Mouse (Mus musculus): Measurements from ENCODE around the gene Rangap1. TPM values are rescaled to one million over a fixed set of nuclear protein-coding genes. Genes with fewer than 3 reads are reported as not detected.

The Rangap1 gene
- polyA plus RNA-seq, 1 experiment from 2014 or later = 17.9 TPM

DNA sequence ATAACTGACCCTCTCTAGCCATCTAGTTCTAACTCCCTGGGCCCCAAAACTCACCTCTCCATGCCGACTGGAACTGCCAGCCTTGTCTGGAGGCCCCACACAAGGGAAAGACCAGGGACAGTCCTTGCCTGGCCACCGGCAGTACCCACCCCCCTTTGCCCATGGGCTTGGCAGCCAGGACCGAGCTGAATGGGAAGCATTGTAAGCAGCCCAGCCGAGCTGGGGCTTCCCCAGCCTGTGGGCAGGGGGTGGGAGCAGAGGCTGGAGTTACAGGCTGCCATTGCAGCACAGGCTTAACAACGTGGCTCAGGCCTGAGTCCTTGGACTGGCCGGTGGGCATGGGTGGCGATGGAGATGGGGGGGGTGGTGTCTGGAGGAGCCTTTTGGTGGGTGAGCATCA is 48.2 kb downstream of the Rangap1 start, which contains the start of gene Chadl:
Gene Chadl, minus strand, starts transcription at position 113 of the 400 bp plus-strand sequence.
- WGBS = 57% methylated on average over 7 of the region's 7 CpGs
- DNase-seq (ENCODE audit: low spot score) = no peak
- H3K27me3 ChIP-seq (replicated peaks; ENCODE audit: insufficient read depth, low read length) = peaks cover 16% of the 10 kb centered on the region; the same call in 1 of the 2 replicates
- no peak within 1 kb of the TSS for H3K4me2 ChIP-seq (replicated peaks; ENCODE audit: low read depth, low read length)
- no peaks in the 10 kb centered on the region for H3K36me3 ChIP-seq (ENCODE audit: insufficient read depth, low read length)
- no peak within 1 kb of the TSS for H3K27ac ChIP-seq (ENCODE audit: low read length)
- no peaks in the 10 kb centered on the region for H3K9me3 ChIP-seq (ENCODE audit: low read length)
- TF ChIP-seq EP300 (IDR thresholded peaks at IDR 0.05) (no peak), CTCF (IDR thresholded peaks at IDR 0.05) (no peak)
- H3K9ac ChIP-seq (replicated peaks; ENCODE audit: low read depth) = no peak within 1 kb of the TSS
- no peak for ATAC-seq
- H3K4me1 ChIP-seq (ENCODE audit: insufficient read depth, low read depth, low read length) = no peaks in the 10 kb centered on the region; the same call in 1 of the 2 replicates
- no peak within 1 kb of the TSS for H3K4me3 ChIP-seq (ENCODE audit: low read depth, low read length)

DNA sequence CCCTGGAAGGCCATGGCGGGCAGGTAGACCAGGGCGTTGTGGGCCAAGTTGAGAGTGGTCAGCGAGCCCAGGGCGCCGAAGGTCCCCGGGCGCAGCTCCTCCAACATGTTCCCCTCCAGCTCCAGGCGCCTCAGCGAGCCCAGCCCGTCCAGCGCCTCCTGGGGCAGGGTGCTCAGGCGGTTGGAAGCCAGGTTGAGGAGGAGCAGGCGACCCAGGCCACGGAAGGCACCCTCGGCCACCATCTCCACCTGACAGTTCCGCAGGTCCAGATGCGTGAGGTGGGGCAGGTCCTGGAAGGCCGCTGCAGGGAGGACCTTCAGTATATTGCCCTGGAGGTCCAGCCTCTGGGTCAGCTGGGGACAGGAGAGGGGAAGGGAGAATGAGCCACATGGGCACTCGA is 50.4 kb downstream of the Rangap1 start:
- WGBS = 26% methylated on average over 16 of the region's 19 CpGs
- H3K4me1 ChIP-seq (ENCODE audit: insufficient read depth, low read depth, low read length) = no peaks in the 10 kb centered on the region; the same call in 1 of the 2 replicates
- no peak overlapping the region for H3K27ac ChIP-seq (ENCODE audit: low read length)
- no peak for ATAC-seq
- no peaks in the 10 kb centered on the region for H3K9me3 ChIP-seq (ENCODE audit: low read length)
- peaks cover 19% of the 10 kb centered on the region; the same call in 1 of the 2 replicates for H3K27me3 ChIP-seq (replicated peaks; ENCODE audit: insufficient read depth, low read length)
- peak overlapping the region; percentile 39; the same call in 1 of the 2 replicates for H3K9ac ChIP-seq (replicated peaks; ENCODE audit: low read depth)
- H3K4me3 ChIP-seq (ENCODE audit: low read depth, low read length) = peak overlapping the region; percentile 47
- peak overlapping the region; percentile 98 for H3K4me2 ChIP-seq (replicated peaks; ENCODE audit: low read depth, low read length)
- DNase-seq (ENCODE audit: low spot score) = no peak
- TF ChIP-seq CTCF (IDR thresholded peaks at IDR 0.05) = no peak
- TF ChIP-seq EP300 (IDR thresholded peaks at IDR 0.05) = no peak
- H3K36me3 ChIP-seq (ENCODE audit: insufficient read depth, low read length) = no peaks in the 10 kb centered on the region

DNA sequence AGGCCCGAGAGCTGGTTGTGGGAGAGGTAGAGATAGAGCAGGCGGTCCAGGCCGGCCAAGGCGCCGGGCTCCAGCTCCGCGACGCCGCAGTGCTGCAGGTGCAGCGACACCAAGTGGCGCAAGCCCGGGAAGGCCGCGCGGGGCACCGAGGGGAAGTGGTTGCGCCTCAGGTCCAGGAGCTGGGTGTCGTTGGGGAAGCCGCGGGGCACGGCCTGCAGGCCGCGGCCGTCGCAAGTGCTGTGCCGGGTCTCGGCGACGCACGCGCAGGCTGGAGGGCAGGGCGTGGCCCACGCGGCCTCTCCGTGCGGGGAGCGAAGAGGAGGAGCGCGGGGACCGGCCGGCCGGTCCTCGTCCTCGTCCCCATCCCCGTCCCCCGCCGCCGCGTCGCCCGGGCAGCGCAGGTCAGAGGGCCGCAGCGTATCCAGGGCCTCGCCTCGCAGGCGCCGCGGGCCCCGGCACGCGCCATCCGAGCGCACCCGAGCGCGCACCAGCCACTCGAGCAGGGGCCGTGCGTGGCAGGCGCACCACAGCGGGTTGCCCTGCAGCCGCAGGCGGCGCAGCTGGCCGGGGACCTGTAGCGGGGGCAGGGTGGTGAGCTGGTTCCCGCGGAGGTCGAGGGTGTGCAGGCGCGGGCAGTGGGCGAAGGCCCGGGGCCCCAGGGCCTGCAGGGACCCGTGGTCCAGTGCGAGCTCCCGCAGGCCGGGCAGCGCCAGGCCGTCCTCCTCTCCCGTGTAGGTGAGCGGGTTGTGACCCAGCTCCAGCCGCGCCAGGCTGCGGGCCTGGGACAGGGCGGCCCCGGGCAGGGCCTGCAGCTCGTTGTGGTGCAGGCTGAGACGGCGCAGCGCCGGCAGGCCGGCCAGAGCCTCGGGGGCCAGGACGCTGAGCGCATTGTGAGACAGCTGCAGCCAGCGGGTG is 51.1 kb downstream of the Rangap1 start:
- Histone ChIP-seq H3K9me3 (ENCODE audit: low read length) (no peaks in the 10 kb centered on the region), H3K4me3 (ENCODE audit: low read depth, low read length) (peak overlapping the region; percentile 47), H3K9ac (replicated peaks; ENCODE audit: low read depth) (peak overlapping the region; percentile 39; the same call in 1 of the 2 replicates), H3K4me2 (replicated peaks; ENCODE audit: low read depth, low read length) (peak overlapping the region; percentile 98), H3K27ac (ENCODE audit: low read length) (no peak overlapping the region), H3K4me1 (ENCODE audit: insufficient read depth, low read depth, low read length) (no peaks in the 10 kb centered on the region; the same call in 1 of the 2 replicates), H3K27me3 (replicated peaks; ENCODE audit: insufficient read depth, low read length) (peaks cover 19% of the 10 kb centered on the region; the same call in 1 of the 2 replicates), H3K36me3 (ENCODE audit: insufficient read depth, low read length) (no peaks in the 10 kb centered on the region)
- peak; percentile 85 for DNase-seq (ENCODE audit: low spot score)
- WGBS = under 1% methylated on average over 55 of the region's 107 CpGs
- ATAC-seq = peak; percentile 85
- TF ChIP-seq EP300 (IDR thresholded peaks at IDR 0.05) = no peak
- TF ChIP-seq CTCF (IDR thresholded peaks at IDR 0.05) = peak; percentile 81

DNA sequence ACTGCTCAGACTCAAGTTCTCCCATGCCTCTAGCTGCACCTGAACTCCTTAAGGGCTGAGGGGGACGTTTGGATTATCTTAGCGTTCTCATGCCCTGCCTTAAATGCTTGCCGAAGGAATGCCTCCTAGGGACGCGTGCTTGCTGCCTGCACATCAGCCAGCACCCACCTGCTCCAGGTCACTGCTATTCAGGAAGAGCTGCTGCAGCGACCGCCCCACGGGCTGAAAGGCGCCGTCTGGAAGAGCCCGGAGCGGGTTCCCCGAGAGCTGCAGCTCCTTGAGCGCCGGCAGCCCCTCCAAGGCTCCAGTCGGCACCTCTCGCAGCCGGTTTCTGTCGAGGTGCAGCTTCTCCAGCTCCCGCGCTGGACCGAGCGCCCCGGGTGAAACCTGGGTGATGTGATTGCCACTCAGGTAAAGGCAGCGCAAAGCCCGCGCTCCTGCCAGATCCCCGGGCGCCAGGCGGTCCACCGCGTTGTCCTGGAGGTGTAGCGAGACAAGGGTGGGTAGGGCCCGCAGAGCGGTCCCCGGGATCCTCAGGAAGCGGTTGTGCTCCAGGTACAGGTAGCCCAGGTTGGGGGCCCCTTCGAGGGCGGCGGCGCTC is 51.9 kb downstream of the Rangap1 start:
- H3K4me3 ChIP-seq (ENCODE audit: low read depth, low read length) = peak overlapping the region; percentile 47
- no peaks in the 10 kb centered on the region for H3K36me3 ChIP-seq (ENCODE audit: insufficient read depth, low read length)
- H3K27me3 ChIP-seq (replicated peaks; ENCODE audit: insufficient read depth, low read length) = peaks cover 19% of the 10 kb centered on the region; the same call in 1 of the 2 replicates
- DNase-seq (ENCODE audit: low spot score) (no peak), ATAC-seq (peak; percentile 15)
- H3K9me3 ChIP-seq (ENCODE audit: low read length) = no peaks in the 10 kb centered on the region
- peak overlapping the region; percentile 98 for H3K4me2 ChIP-seq (replicated peaks; ENCODE audit: low read depth, low read length)
- WGBS = 6% methylated on average over 40 of the region's 41 CpGs
- H3K9ac ChIP-seq (replicated peaks; ENCODE audit: low read depth) = no peak overlapping the region; the same call in 1 of the 2 replicates
- H3K27ac ChIP-seq (ENCODE audit: low read length) = no peak overlapping the region
- TF ChIP-seq CTCF (IDR thresholded peaks at IDR 0.05) = no peak
- TF ChIP-seq EP300 (IDR thresholded peaks at IDR 0.05) = no peak
- no peaks in the 10 kb centered on the region; the same call in 1 of the 2 replicates for H3K4me1 ChIP-seq (ENCODE audit: insufficient read depth, low read depth, low read length)

DNA sequence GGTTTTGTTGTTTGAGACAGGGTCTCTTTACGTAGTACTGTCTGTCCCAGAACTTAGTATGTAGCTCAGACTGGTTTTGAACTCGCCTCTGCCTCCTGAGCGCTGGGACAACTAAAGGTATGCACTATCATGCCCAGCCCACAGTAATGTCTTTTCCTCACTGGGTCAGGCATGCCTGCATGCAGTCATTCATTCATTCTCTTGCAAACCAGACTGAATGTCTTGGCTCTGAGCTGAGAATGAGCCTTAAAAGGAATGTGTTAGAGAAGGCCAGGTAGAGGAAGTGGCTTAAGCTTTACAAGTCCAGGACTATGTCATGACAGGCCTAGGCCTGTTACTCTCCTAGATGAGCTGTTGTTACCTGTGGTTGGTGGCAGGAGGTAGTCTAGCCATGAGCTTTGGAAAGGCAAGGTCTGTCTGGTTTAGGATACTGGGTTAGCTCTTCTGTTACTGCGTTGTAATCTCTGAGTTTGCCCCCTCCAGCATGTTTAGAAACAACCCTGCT is 65.0 kb downstream of the Rangap1 start:
- H3K9ac ChIP-seq (replicated peaks; ENCODE audit: low read depth) = no peak overlapping the region
- no peak for ATAC-seq
- 96% methylated on average over 4 of the region's 4 CpGs for WGBS
- no peaks in the 10 kb centered on the region for H3K4me1 ChIP-seq (ENCODE audit: insufficient read depth, low read depth, low read length)
- TF ChIP-seq CTCF (IDR thresholded peaks at IDR 0.05) (no peak), EP300 (IDR thresholded peaks at IDR 0.05) (no peak)
- H3K27me3 ChIP-seq (replicated peaks; ENCODE audit: insufficient read depth, low read length) = no peaks in the 10 kb centered on the region
- no peak overlapping the region for H3K4me3 ChIP-seq (ENCODE audit: low read depth, low read length)
- no peaks in the 10 kb centered on the region for H3K9me3 ChIP-seq (ENCODE audit: low read length)
- no peak overlapping the region for H3K27ac ChIP-seq (ENCODE audit: low read length)
- no peak overlapping the region for H3K4me2 ChIP-seq (replicated peaks; ENCODE audit: low read depth, low read length)
- peaks cover 11% of the 10 kb centered on the region; the same call in 1 of the 2 replicates for H3K36me3 ChIP-seq (ENCODE audit: insufficient read depth, low read length)
- no peak for DNase-seq (ENCODE audit: low spot score)

- Histone ChIP-seq H3K9ac (replicated peaks; ENCODE audit: low read depth) (no peak overlapping the region), H3K9me3 (ENCODE audit: low read length) (no peaks in the 10 kb centered on the region), H3K4me1 (ENCODE audit: insufficient read depth, low read depth, low read length) (no peaks in the 10 kb centered on the region), H3K27ac (ENCODE audit: low read length) (no peak overlapping the region), H3K36me3 (ENCODE audit: insufficient read depth, low read length) (no peaks in the 10 kb centered on the region), H3K4me3 (ENCODE audit: low read depth, low read length) (no peak overlapping the region), H3K4me2 (replicated peaks; ENCODE audit: low read depth, low read length) (no peak overlapping the region), H3K27me3 (replicated peaks; ENCODE audit: insufficient read depth, low read length) (no peaks in the 10 kb centered on the region)
- 54% methylated on average over 3 of the region's 3 CpGs for WGBS
- no peak for TF ChIP-seq CTCF (IDR thresholded peaks at IDR 0.05)
- TF ChIP-seq EP300 (IDR thresholded peaks at IDR 0.05) = no peak
- DNase-seq (ENCODE audit: low spot score) (no peak), ATAC-seq (no peak; the same call in 1 of the 2 replicates)
These were observed 68.7 kb downstream of the Rangap1 start for GRCm38 (mm10) chr15:81676637-81677036.

Measured in lung, postnatal 0 days (tissue).